Mouse (Mus musculus): Measurements from ENCODE around the gene Eif5.

Eif5 gene

GRCm38 (mm10) chr12:111563076-111563629 lies 25.3 kb downstream of the Eif5 start:
- DNase-seq (ENCODE audit: low spot score in 2 of 2), result no peak

- no peak for DNase-seq (ENCODE audit: low spot score in 2 of 2)
Observed at GRCm38 (mm10) chr12:111565363-111565762, 27.5 kb downstream of the Eif5 start.

DNA sequence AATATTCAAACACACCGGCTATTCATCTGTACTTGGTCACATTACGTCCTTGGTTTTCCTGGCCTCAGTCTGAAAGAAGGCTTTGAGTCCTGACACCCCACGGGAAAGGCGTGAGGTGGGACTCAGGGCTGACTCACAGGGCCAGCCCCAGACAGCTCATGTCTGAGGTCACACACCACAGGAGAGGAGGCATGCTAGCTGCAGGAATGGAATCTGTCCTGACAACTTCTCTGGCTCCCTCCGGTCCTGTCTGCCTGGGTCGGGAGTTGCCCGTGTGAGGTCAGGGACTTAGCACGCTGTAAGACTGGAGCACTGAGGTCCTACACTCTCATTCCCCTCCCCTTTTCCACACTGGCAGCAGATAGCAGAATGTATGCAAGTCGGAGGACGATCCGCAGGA lies 31.0 kb downstream of the Eif5 start:
- DNase-seq (ENCODE audit: low spot score in 2 of 2), result no peak

- no peak for DNase-seq (ENCODE audit: low spot score in 2 of 2)
Observed at GRCm38 (mm10) chr12:111572406-111572805, 34.6 kb downstream of the Eif5 start.

GRCm38 (mm10) chr12:111573315-111573714 lies 35.5 kb downstream of the Eif5 start:
- no peak for DNase-seq (ENCODE audit: low spot score in 2 of 2)

DNA sequence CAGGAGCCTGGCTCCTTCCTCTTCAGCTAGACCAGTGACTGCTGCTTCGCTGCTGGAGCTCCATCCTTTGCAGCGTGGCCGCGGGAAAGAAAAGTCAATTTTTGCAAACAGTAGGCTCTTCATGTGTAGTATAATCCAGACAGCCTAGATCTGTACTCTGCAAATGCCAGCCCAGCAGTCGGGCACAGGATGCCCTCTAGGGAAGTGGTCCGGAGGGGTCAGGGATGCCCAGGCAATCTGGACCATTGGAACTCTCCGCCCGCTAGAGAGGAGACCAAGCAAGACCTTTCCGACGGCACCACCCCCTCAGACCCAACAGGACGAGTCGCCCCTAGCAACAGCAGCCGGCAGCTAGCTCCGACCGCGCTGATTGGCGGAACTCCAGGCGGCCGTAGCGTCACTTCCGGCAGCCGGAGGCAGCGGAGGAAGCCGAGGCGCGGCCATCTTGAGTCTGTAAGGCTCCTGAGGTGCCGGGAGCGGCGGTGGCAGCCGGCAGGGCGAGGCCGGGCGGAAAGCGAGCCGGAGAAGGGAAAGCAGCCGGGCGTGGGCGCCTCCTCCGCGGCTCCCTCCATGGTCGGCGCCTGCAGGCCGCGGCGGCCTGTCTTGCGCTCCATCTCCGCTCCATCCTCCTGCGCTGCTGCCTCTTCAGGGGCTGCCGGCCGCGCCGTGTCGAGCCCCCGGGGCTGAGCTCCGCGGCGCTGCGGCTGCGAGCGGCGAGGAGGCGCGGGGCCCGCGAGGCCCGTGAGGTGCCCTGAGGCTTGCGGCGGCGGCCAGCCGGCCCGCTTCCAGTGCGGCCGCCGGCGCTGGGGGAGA lies 36.5 kb downstream of the Eif5 start, which contains the start of gene Mark3:
Mark3 (plus strand) TSS at position 450 of the 813 bp plus-strand sequence.
- peak; percentile 97 to 98 for DNase-seq (ENCODE audit: low spot score in 2 of 2)

DNA sequence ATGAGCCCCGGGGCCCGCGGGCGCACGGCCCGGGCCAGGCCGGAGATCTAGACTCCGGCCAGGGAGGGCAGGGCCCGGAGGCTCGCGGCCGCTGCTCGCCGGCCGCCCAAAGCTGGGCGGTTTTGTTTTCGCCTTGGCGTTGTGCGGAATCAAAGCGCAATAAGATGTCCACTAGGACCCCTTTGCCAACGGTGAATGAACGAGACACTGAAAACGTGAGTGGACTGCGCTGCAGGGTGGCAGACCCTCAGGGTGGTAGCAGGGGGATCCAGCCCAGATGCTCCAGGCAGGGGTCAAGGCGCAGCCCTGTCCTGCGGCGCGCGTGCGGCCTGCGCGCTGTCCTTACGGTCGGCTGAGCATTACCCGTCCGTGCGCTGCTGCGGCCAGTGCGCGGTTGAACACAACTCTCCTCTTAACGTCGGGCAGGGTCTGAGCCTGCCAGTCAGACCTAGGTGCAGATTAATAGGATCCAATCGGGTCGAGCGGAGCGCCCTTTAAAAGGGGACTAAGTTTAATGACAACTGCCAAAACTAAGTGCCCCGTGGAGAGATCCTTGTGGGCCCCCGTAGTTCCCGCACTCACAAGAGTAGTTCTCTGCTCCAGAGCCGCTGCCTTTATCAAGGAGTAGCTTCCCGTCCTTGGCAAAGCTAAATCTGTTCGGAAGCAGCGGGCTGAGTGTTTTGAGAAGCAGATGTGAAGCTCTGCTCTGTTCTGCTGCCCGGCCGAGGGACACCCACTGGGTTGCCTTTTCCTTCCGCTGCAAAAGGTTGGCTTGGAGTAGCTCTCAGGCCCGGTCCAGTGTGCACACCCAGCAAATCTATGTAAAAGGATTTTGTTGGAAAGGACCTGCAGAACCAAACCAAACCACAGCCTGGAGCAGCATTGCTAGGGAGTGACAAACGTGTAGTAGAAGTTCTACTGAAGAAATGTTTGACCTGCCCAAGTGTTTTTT lies 37.3 kb downstream of the Eif5 start:
- peak; percentile 34 to 44 for DNase-seq (ENCODE audit: low spot score in 2 of 2)

DNA sequence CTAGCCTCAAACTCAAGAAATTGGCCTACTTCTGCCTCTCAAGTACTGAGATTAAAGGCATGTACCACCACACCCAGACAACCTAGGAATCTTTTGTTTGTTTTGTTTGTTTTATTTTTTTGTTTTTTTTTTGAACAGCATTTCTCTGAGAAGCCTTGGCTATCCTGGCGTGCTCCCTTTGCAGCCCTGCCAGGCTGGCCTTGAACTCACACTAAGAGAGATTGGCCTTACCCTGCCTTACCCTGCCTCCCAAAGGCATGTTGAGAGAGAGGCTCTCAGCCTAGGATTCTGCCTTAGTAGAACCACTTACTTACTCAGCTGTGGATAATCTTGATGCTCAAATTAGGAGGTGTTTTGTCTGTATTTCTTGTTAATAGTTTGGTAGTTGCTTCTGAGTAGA lies 45.2 kb downstream of the Eif5 start:
- DNase-seq (ENCODE audit: low spot score in 2 of 2), result no peak

DNA sequence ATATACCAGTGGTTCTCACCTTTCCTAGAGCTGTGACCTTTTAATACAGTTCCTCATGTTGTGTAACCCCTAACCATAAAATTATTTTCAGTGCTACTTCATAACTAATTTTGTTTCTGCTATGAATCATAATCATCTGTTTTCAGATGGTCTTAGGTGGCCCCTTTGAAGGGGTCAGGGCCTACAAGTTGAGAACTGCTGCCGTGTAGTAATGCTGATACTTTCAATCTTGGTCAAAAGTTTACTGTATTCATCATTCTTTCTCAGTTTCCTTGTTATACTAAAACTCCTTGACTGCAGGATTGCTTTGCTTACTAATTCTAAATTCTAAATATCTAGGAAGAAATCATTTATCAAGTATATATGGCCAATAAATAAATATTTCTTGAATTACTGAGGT lies 46.6 kb downstream of the Eif5 start:
- no peak for DNase-seq (ENCODE audit: low spot score in 2 of 2)

- DNase-seq (ENCODE audit: low spot score in 2 of 2), result no peak
Observed at GRCm38 (mm10) chr12:111587252-111587651, 49.4 kb downstream of the Eif5 start.

DNA sequence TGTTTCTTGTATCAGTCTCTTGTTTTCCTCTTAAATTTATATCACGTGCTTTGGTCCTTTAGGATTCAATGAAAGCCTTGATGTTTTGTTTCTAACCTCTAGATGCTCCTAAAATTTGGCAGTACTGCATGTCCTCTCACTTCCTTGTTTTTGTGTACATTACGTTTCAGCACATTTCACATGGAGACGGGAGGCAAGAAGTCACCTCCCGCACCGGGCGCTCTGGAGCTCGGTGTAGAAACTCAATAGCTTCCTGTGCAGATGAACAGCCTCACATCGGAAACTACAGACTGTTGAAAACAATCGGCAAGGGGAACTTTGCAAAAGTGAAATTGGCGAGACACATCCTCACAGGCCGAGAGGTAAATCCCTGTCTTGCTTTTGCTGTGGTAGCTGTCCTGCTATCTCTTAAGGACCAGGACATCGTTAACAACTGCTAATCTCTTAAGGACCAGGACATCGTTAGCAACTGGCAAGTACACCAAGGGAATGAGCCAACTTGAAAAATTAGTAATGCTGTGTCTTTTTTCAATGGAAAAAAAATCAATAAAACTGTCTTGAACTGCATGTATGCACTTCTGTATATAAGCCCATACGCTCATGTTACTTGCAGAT lies 54.7 kb downstream of the Eif5 start:
- DNase-seq (ENCODE audit: low spot score in 2 of 2), result no peak

DNA sequence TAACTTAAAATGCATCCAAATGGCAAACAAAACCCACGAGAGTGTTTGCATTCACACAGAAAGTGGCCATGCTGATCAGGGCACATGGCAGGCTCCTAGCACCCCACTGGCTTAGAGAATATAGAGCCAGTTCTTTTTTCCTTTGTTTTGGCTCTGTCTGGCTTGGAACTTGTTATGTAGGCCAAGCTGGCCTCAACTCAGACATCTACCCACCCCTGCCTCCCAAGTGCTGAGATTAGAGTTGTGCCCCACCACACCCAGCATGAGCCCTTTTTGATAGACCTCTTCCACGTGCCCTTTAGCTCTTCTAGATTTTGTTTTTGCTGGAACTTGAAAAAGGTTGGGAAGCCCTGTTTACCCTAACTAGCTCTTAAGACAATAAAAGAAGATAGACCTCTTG lies 56.0 kb downstream of the Eif5 start:
- no peak for DNase-seq (ENCODE audit: low spot score in 2 of 2)

Measured in frontal cortex, postnatal 36 days (tissue).